Mouse (Mus musculus) B cell, adult 67 days (primary cell): ENCODE measurements around the gene Trpc5os. TPM values are rescaled to one million over a fixed set of nuclear protein-coding genes. Genes with fewer than 3 reads are reported as not detected.

Source experiments
- total RNA-seq, 2 experiments: library from RNA; stranded (reverse); gene quantifications; 4 replicates each; pipeline ENCODE4 v1.2.4; 2023

The Trpc5os gene
- total RNA-seq: not detected

GRCm38 (mm10) chrX:144456281-144456680 is at the start of gene Trpc5os:
TSS of gene Trpc5os (plus strand) at chrX:144456581.

Other genes starting within 250 kb of the Trpc5os start
- 10 to 100 TPM; 15.9 to 18.9 TPM for gene Alg13, start 138.8 kb upstream of the Trpc5os start, total RNA-seq
- gene Trpc5, start 231.6 kb downstream of the Trpc5os start, total RNA-seq: not detected
- not detected for gene Rtl4, start 232.3 kb downstream of the Trpc5os start, total RNA-seq